In the genomic region with DNA sequence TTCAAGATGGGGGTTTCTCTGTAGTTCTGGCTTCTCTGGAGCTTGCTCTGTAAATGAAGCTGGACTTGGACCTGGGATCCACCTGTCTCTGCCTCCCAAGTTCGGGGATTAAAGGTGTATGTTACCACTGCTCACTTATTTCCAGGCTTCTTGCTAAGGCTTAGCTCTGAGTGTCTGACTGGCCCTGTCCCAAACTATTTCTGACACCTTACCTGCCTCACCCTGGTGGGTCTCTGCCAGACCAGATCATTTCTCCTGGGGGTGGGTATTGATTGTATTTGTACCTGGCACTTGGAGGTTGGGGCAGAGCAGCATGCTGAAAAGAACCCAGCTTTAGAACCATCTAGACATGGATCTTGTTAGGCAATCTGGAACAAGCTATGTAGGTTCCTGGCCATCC, we compare ENCODE assay signal across 18 mouse cellular contexts. TPM values are rescaled to one million over a fixed set of nuclear protein-coding genes. Genes with fewer than 3 reads are reported as not detected.
A peak's percentile ranks its signal among the peaks of the same experiment; 100 is the strongest.
DNase-seq lines count a peak whose midpoint lies in the region; ATAC-seq and TF ChIP-seq lines count a peak whose summit lies in the region.
"Had no signal": no experiment of that assay in that cellular context is flagged by ENCODE, and none has a peak within 500 bp of the region (broad histone marks: within the 10 kb centered on the region; RNA-seq: fewer than 3 reads in every experiment).

No protein-coding gene starts in this region.

- H3K4me3 ChIP-seq in forebrain, embryonic 15.5 days: no peak overlapping the region
- H3K4me3 ChIP-seq in forebrain, embryonic 13.5 days: no peak overlapping the region
- H3K4me3 ChIP-seq in hindbrain, postnatal 0 days (ENCODE audit: low read length): no peak overlapping the region
- H3K4me3 ChIP-seq in hindbrain, embryonic 16.5 days (ENCODE audit: low read length): no peak overlapping the region
- H3K4me3 ChIP-seq in midbrain, embryonic 16.5 days (ENCODE audit: low read depth, low read length): no peak overlapping the region
- no peak overlapping the region for H3K4me3 ChIP-seq in midbrain, embryonic 11.5 days (ENCODE audit: low read depth, low read length)
- H3K4me3 ChIP-seq: gastrocnemius, adult 2 months; heart, embryonic 13.5 days; hindbrain, embryonic 10.5 days; hindbrain, embryonic 13.5 days; intestine, embryonic 15.5 days had no signal

- 0 out of 2 replicates have a peak, but pooled peaks cover 5% of the 10 kb centered on the region for H3K27me3 ChIP-seq in forebrain, embryonic 15.5 days
- peaks cover 13% of the 10 kb centered on the region; the same call in 1 of the 2 replicates for H3K27me3 ChIP-seq in forebrain, embryonic 13.5 days
- no peaks in the 10 kb centered on the region for H3K27me3 ChIP-seq in hindbrain, postnatal 0 days (ENCODE audit: insufficient read depth, low read length)
- H3K27me3 ChIP-seq in hindbrain, embryonic 16.5 days (replicated peaks; ENCODE audit: control insufficient read depth, insufficient read depth, low read length): 0 out of 2 replicates have a peak, but pooled peaks cover 8% of the 10 kb centered on the region
- peaks cover 7% of the 10 kb centered on the region for H3K27me3 ChIP-seq in midbrain, embryonic 16.5 days (ENCODE audit: control insufficient read depth, insufficient read depth, low read depth, low read length)
- H3K27me3 ChIP-seq in midbrain, embryonic 11.5 days (ENCODE audit: control insufficient read depth, insufficient read depth, low read length): no peaks in the 10 kb centered on the region

- WGBS in forebrain, embryonic 15.5 days: 70% methylated on average over 1 of the region's 1 CpGs
- 91% methylated on average over 1 of the region's 1 CpGs for WGBS in forebrain, embryonic 13.5 days
- 81% methylated on average over 1 of the region's 1 CpGs for WGBS in hindbrain, postnatal 0 days
- 83% methylated on average over 1 of the region's 1 CpGs for WGBS in hindbrain, embryonic 16.5 days
- 88% methylated on average over 1 of the region's 1 CpGs for WGBS in midbrain, embryonic 16.5 days
- WGBS in midbrain, embryonic 11.5 days: 81% methylated on average over 1 of the region's 1 CpGs

- no peak overlapping the region for H3K27ac ChIP-seq in forebrain, embryonic 15.5 days (replicated peaks)
- no peak overlapping the region for H3K27ac ChIP-seq in forebrain, embryonic 13.5 days
- no peak overlapping the region for H3K27ac ChIP-seq in hindbrain, postnatal 0 days
- H3K27ac ChIP-seq in hindbrain, embryonic 16.5 days (ENCODE audit: low read depth, low read length): no peak overlapping the region
- no peak overlapping the region for H3K27ac ChIP-seq in midbrain, embryonic 16.5 days (ENCODE audit: low read length)
- no peak overlapping the region for H3K27ac ChIP-seq in midbrain, embryonic 11.5 days (ENCODE audit: low read depth, low read length)
- H3K27ac ChIP-seq: gastrocnemius, adult 2 months; heart, embryonic 13.5 days; hindbrain, embryonic 10.5 days; hindbrain, embryonic 13.5 days; intestine, embryonic 15.5 days had no signal

- TF ChIP-seq CTCF in hindbrain, postnatal 0 days (IDR thresholded peaks at IDR 0.05; ENCODE audit: low read depth): no peak

- H3K9ac ChIP-seq in forebrain, embryonic 15.5 days (replicated peaks): no peak overlapping the region
- H3K9ac ChIP-seq in forebrain, embryonic 13.5 days: no peak overlapping the region
- H3K9ac ChIP-seq in hindbrain, postnatal 0 days (replicated peaks; ENCODE audit: low read length): no peak overlapping the region
- H3K9ac ChIP-seq in hindbrain, embryonic 16.5 days (ENCODE audit: low read depth, low read length): no peak overlapping the region
- H3K9ac ChIP-seq in midbrain, embryonic 16.5 days (ENCODE audit: low read depth, low read length): no peak overlapping the region
- H3K9ac ChIP-seq in midbrain, embryonic 11.5 days (ENCODE audit: low read length): no peak overlapping the region
- H3K9ac ChIP-seq: forebrain, postnatal 0 days; heart, embryonic 13.5 days; hindbrain, embryonic 13.5 days; intestine, embryonic 15.5 days had no signal

- no peaks in the 10 kb centered on the region for H3K4me1 ChIP-seq in forebrain, embryonic 15.5 days
- H3K4me1 ChIP-seq in forebrain, embryonic 13.5 days: no peaks in the 10 kb centered on the region
- H3K4me1 ChIP-seq in hindbrain, postnatal 0 days (ENCODE audit: insufficient read depth, low read length): no peaks in the 10 kb centered on the region
- H3K4me1 ChIP-seq in hindbrain, embryonic 16.5 days (ENCODE audit: control insufficient read depth, insufficient read depth, low read depth, low read length): no peaks in the 10 kb centered on the region
- H3K4me1 ChIP-seq in midbrain, embryonic 16.5 days (ENCODE audit: control insufficient read depth, insufficient read depth, low read length): no peaks in the 10 kb centered on the region
- no peaks in the 10 kb centered on the region for H3K4me1 ChIP-seq in midbrain, embryonic 11.5 days (ENCODE audit: control insufficient read depth, insufficient read depth, low read length)
- H3K4me1 ChIP-seq: heart, embryonic 13.5 days; hindbrain, embryonic 13.5 days; intestine, embryonic 15.5 days had no signal

- 0 out of 2 replicates have a peak, but pooled peaks have one; percentile 17 for ATAC-seq in forebrain, embryonic 15.5 days (replicated peaks)
- ATAC-seq in forebrain, embryonic 13.5 days: no peak
- ATAC-seq in hindbrain, postnatal 0 days: 0 out of 2 replicates have a peak, but pooled peaks have one; percentile 4
- no peak for ATAC-seq in hindbrain, embryonic 16.5 days
- 0 out of 2 replicates have a peak, but pooled peaks have one; percentile 15 for ATAC-seq in midbrain, embryonic 16.5 days
- ATAC-seq in midbrain, embryonic 11.5 days (ENCODE audit: low FRiP score): no peak

- H3K4me2 ChIP-seq in forebrain, embryonic 15.5 days (replicated peaks): no peak overlapping the region
- no peak overlapping the region for H3K4me2 ChIP-seq in forebrain, embryonic 13.5 days
- no peak overlapping the region for H3K4me2 ChIP-seq in hindbrain, postnatal 0 days (ENCODE audit: low read depth, low read length)
- H3K4me2 ChIP-seq in hindbrain, embryonic 16.5 days (ENCODE audit: low read length): no peak overlapping the region
- no peak overlapping the region for H3K4me2 ChIP-seq in midbrain, embryonic 16.5 days (ENCODE audit: low read length)
- no peak overlapping the region for H3K4me2 ChIP-seq in midbrain, embryonic 11.5 days
- H3K4me2 ChIP-seq: heart, embryonic 13.5 days; hindbrain, embryonic 13.5 days; intestine, embryonic 15.5 days had no signal

- H3K9me3 ChIP-seq in forebrain, embryonic 15.5 days: no peaks in the 10 kb centered on the region
- no peaks in the 10 kb centered on the region for H3K9me3 ChIP-seq in forebrain, embryonic 13.5 days (replicated peaks)
- no peaks in the 10 kb centered on the region for H3K9me3 ChIP-seq in hindbrain, postnatal 0 days (ENCODE audit: low read length)
- H3K9me3 ChIP-seq in hindbrain, embryonic 16.5 days (ENCODE audit: control insufficient read depth, low read length): no peaks in the 10 kb centered on the region
- no peaks in the 10 kb centered on the region for H3K9me3 ChIP-seq in midbrain, embryonic 16.5 days (replicated peaks; ENCODE audit: control insufficient read depth, low read length, poor library complexity, severe bottlenecking)
- no peaks in the 10 kb centered on the region for H3K9me3 ChIP-seq in midbrain, embryonic 11.5 days (ENCODE audit: control insufficient read depth, low read length)
- H3K9me3 ChIP-seq: heart, embryonic 13.5 days; hindbrain, embryonic 10.5 days; hindbrain, embryonic 13.5 days; intestine, embryonic 15.5 days had no signal

- H3K36me3 ChIP-seq in forebrain, embryonic 15.5 days: no peaks in the 10 kb centered on the region
- no peaks in the 10 kb centered on the region for H3K36me3 ChIP-seq in forebrain, embryonic 13.5 days (ENCODE audit: poor library complexity, severe bottlenecking)
- H3K36me3 ChIP-seq in hindbrain, postnatal 0 days (ENCODE audit: insufficient read depth, low read length): no peaks in the 10 kb centered on the region
- H3K36me3 ChIP-seq in hindbrain, embryonic 16.5 days (ENCODE audit: control insufficient read depth, insufficient read depth, low read length): no peaks in the 10 kb centered on the region
- H3K36me3 ChIP-seq in midbrain, embryonic 16.5 days (ENCODE audit: control insufficient read depth, insufficient read depth, low read length): no peaks in the 10 kb centered on the region
- H3K36me3 ChIP-seq in midbrain, embryonic 11.5 days (ENCODE audit: control insufficient read depth, insufficient read depth, low read length): no peaks in the 10 kb centered on the region
- H3K36me3 ChIP-seq: heart, embryonic 13.5 days; hindbrain, embryonic 10.5 days; hindbrain, embryonic 13.5 days; intestine, embryonic 15.5 days had no signal

- DNase-seq in hindbrain, postnatal 0 days (ENCODE audit: low spot score): no peak
- no peak for DNase-seq in midbrain, embryonic 11.5 days (ENCODE audit: low spot score, missing footprints)
- DNase-seq: cerebellum, adult 11 months; cerebellum, adult 9-11 months; gastrocnemius, adult 2 months; gastrocnemius, postnatal 14 days; kidney, adult 18-20 months had no signal

RNA-seq across cellular contexts. Expression of a gene that starts 51.6 kb away (rescaled TPM):
- polyA plus RNA-seq in forebrain, embryonic 15.5 days (2015; fragmentation: Nextera tagmentation; extraction: Ambion mirVana): 3.2 and 4.4 TPM in 2 replicates
- polyA plus RNA-seq in forebrain, embryonic 13.5 days (2015; fragmentation: Nextera tagmentation; extraction: Ambion mirVana): 6.1 and 7.1 TPM in 2 replicates
- 1.2 and 2.0 TPM in 2 replicates for total RNA-seq in hindbrain, postnatal 0 days (2014; rRNA removed)
- 0.06 and 0.08 TPM in 2 replicates for polyA plus RNA-seq in hindbrain, postnatal 0 days (2015; fragmentation: Nextera tagmentation; extraction: Ambion mirVana)
- polyA plus RNA-seq in hindbrain, embryonic 16.5 days (2015; fragmentation: Nextera tagmentation; extraction: Ambion mirVana): 0.05 and 0.19 TPM in 2 replicates
- polyA plus RNA-seq in midbrain, embryonic 16.5 days (2015; fragmentation: Nextera tagmentation; extraction: Ambion mirVana): 0.44 and 0.67 TPM in 2 replicates
- polyA plus RNA-seq in midbrain, embryonic 11.5 days (2014; fragmentation: Nextera tagmentation; extraction: Ambion mirVana): 2.9 and 4.4 TPM in 2 replicates
- total RNA-seq: adrenal gland, adult 2 months had no signal
- polyA plus RNA-seq: CD4-positive, CD25-positive, alpha-beta regulatory T cell, adult 4 months; heart, embryonic 13.5 days had no signal

Comparison
In these comparisons a context has a peak if more than half of its experiments do, and no peak if none do; other contexts are left out.
1. ATAC-seq: peak in forebrain, embryonic 15.5 days (single experiment), hindbrain, postnatal 0 days (single experiment) and midbrain, embryonic 16.5 days (single experiment); none in forebrain, embryonic 13.5 days (single experiment), hindbrain, embryonic 16.5 days (single experiment) and midbrain, embryonic 11.5 days (single experiment).